Mouse (Mus musculus) lung, adult 18-20 months (tissue): Measurements from ENCODE around the gene Lyrm7.

Experiments used
- DNase-seq, 2 experiments: peaks; one replicate each; pipeline ENCODE4 v3.0.0; 2022; ENCODE audit warnings: mixed read lengths in 2 of 2

The Lyrm7 gene

GRCm38 (mm10) chr11:54794678-54795077 is 66.0 kb downstream of the Lyrm7 start:
- no peak for DNase-seq

- no peak for DNase-seq
Measured at GRCm38 (mm10) chr11:54793173-54793572, 67.5 kb downstream of the Lyrm7 start.

- no peak for DNase-seq
Measured at GRCm38 (mm10) chr11:54791458-54791857, 69.3 kb downstream of the Lyrm7 start.

DNA sequence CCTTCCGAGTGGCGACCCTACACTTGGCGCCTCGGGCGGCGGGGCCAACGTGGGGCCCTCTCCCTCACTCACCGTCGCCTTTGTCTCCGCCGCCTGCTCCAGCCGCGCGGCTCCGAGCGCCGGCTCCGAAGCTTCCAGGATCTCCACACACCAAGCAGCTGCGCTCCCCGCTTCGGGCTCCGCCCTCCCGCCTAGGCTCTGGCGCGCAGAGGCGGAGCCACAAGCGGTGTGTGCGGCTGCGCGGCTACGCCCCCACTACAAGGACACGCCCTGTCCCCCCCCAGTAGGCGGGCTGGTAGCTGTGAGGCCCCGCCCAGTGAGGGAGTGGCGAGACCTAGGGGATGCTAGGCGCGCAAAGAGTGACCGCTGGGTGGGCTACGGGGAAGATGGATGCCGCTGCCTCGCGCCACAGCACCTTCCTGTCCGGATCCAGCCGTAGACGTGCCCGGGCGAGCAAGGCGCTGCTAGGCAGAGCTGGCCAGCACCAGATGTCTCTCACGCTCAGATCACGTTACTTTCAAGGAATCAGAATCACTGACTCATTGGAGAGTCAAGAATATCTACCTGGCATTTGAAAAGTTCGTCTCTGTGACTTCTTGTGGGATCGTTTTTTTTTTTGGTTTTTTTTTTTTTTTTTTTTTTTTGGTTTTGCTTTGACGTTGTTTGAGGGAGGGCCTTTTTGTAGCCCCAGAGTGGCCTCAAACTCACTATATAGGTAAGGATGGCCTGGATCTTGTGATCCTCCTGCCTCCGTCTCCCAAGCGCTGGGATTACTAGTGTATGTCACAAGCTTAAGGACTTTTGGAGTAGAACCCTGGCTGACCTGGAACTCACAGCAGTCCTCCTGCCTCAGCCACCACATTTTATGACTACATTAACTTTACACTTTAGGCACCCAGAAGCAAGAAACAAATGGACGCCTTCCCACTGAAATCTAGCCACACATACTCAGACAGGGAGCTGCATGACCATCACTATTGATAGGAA is 72.9 kb downstream of the Lyrm7 start, which contains the start of gene Cdc42se2:
Gene Cdc42se2, minus strand, starts transcription at position 188 of the 987 bp plus-strand sequence.
- peak; percentile 94 for DNase-seq

DNA sequence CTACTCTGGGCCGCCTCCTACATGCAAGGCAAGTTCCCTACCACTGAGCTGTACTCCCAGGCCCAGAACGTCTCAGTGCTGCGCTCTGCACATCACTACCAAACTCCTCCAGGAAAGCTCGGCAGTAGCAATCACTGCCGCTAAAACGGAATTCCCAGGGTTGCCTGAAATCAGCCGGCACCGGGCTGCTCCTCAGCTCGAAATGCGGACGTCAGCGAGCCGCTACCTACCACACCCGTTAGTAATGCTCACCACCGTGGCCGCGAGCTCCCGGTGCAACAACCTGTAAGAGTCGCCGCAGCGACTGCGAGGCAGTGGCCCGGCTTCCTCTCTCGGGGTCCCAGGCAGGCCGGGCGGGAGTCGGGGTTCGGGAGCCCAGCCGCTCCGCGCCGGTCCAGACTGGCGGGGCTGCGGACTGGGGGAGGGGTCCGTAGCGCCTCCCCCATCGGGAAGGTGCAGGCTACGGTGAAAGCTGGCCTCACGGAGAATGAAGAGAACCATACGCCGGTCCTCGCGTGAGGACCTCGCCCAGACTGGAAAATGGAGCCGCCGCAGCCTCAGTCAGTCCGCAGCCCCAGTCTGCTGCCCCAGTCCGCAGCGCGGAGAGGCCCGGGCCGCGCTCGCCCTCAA is 73.7 kb downstream of the Lyrm7 start:
- DNase-seq: peak; percentile 58 to 65

DNA sequence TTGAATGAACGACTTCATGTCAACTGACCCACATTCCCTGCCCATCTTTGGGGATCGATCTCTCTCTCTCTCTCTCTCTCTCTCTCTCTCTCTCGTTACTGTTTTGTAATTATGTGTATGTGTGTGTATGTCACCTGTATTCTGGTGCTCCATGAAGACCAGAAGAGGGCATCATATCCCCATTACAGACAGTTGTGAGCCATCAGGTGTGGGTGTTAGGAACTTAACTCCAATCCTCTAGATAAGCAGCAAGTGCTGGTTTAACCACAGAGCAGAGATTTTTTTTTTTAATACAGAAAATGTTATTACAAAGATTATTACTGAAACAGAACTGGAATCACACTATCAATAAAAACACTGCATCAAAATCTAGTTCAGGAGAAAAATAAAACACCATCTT is 75.2 kb downstream of the Lyrm7 start:
- no peak for DNase-seq

- no peak for DNase-seq
Measured at GRCm38 (mm10) chr11:54784436-54784835, 76.3 kb downstream of the Lyrm7 start.

DNA sequence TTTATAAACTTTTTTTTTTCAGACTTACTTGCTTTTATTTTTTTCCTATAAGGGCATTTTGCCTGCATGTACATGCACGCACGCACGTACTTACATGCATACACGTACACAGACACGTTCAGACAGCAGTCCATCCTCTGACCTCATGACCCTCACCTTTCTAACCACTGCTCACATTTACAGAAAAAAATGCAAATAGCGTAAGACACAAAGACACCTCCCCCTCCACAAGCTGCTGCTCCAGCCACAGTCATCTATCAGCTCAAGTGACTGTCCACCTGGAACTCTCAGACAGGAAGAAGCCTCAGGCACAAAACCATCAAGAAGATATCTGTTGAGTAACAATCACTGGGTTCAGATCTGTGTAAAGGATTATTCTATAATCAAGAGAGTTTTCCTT is 78.5 kb downstream of the Lyrm7 start:
- no peak for DNase-seq

- no peak for DNase-seq
Measured at GRCm38 (mm10) chr11:54779946-54780345, 80.8 kb downstream of the Lyrm7 start.

DNA sequence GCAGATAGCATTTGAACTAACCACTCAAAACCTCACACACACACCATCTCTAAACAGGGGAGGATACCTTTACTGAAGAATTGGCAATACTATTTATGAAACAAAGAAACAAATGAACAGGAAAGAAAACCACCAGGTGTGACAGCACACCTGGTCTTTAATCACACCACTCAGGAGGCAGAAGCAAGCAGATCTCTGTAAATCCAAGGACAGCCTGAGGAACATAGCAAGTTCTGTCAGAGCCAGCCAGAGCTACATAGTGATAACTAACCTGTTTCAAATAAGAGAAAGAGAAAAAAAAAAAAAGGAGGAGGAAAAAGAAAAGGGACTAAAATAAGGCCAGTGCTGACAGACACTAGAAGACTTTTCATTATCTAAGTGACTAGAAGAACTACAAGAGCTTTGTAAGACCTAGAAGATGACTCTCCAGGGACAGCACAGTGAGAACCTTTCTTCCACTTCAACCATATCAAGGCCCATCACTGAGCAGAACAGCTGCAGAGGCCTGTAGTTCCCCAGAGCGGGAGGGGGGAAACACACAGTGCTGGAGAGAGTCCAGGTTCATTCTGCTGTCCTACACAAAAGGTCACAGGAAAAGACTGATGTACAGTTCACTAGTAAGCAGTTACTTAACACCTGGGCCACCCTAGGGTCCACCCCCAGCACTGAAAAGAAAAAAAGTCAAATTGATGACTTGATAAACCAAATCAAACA is 82.4 kb downstream of the Lyrm7 start:
- no peak for DNase-seq

- DNase-seq: no peak
Measured at GRCm38 (mm10) chr11:54777387-54778130, 83.2 kb downstream of the Lyrm7 start.
